Mouse (Mus musculus) heart, embryonic 14.5 days (tissue): ENCODE measurements at regions not wholly inside any gene's neighbourhood (a gene's known extent, or its start where the extent isn't known, plus 50 kb on each side); places are given as distances from the start of the nearest gene placed in this dataset.

Experiments used
- ATAC-seq: fragments of 200-750 bp; cut with Nextera tagmentation; 2 replicates; pipeline ENCODE4 v1.8.0; 2017; ENCODE audit warnings: low read depth, moderate TSS enrichment; ENCODE audit not compliant: insufficient number of reproducible peaks, insufficient read depth, low FRiP score
- H3K27ac ChIP-seq, 2 experiments: fragments of 200-500 bp in 1 of 2; fragments of 300-500 bp in 1 of 2; sonication (generic) in 1 of 2; replicated peaks in 1 of 2; 2 replicates each; pipeline ENCODE4 v1.5.1; 2012 to 2014; ENCODE audit warnings: low read depth in 2 of 2, low read length in 2 of 2, control low read depth in 1 of 2, mild to moderate bottlenecking in 1 of 2, mixed read lengths in 1 of 2; ENCODE audit not compliant: control insufficient read depth in 1 of 2, insufficient read depth in 1 of 2
- H3K27me3 ChIP-seq: fragments of 300-500 bp; sonication (generic); 2 replicates; pipeline ENCODE4 v1.6.1; 2014; ENCODE audit warnings: mild to moderate bottlenecking, low read length, control low read depth; ENCODE audit not compliant: control insufficient read depth, insufficient read depth
- H3K36me3 ChIP-seq: fragments of 300-500 bp; sonication (generic); 2 replicates; pipeline ENCODE4 v1.6.1; 2014; ENCODE audit warnings: mild to moderate bottlenecking, control low read depth, low read length, mixed read lengths; ENCODE audit not compliant: control insufficient read depth, insufficient read depth
- H3K4me1 ChIP-seq, 2 experiments: fragments of 200-500 bp in 1 of 2; fragments of 300-500 bp in 1 of 2; sonication (generic) in 1 of 2; 2 replicates each; pipeline ENCODE4 v1.6.1; 2012 to 2014; ENCODE audit warnings: low read length in 2 of 2, control low read depth in 1 of 2, mixed read lengths in 1 of 2; ENCODE audit not compliant: control insufficient read depth in 2 of 2, insufficient read depth in 2 of 2
- H3K4me2 ChIP-seq: fragments of 300-500 bp; sonication (generic); 2 replicates; pipeline ENCODE4 v1.6.1; 2014; ENCODE audit warnings: mild to moderate bottlenecking, low read length
- H3K4me3 ChIP-seq, 2 experiments: fragments of 200-500 bp in 1 of 2; fragments of 300-500 bp in 1 of 2; sonication (generic) in 1 of 2; 2 replicates each; pipeline ENCODE4 v1.5.1; 2012 to 2014; ENCODE audit warnings: low read length in 2 of 2, mild to moderate bottlenecking in 2 of 2, control low read depth in 1 of 2, low read depth in 1 of 2, moderate library complexity in 1 of 2; ENCODE audit not compliant: control insufficient read depth in 1 of 2, insufficient read depth in 1 of 2
- H3K9ac ChIP-seq: fragments of 300-500 bp; sonication (generic); 2 replicates; pipeline ENCODE4 v1.6.1; 2014; ENCODE audit warnings: mild to moderate bottlenecking, low read length
- H3K9me3 ChIP-seq: fragments of 300-500 bp; sonication (generic); 2 replicates; pipeline ENCODE4 v1.6.1; 2016; ENCODE audit warnings: low read length, control low read depth; ENCODE audit not compliant: control insufficient read depth
- WGBS: fragments of 180-500 bp; shearing (Covaris S2); extraction: QIAGEN DNeasy Blood & Tissue Kit; methylation state at CpG from one replicate; pipeline ENCODE4 v1.1.7; 2014; 5-methylcytosine and 5-hydroxymethylcytosine counted together

GRCm38 (mm10) chr17:7652037-7652436, 175.1 kb downstream of the Fndc1 start:
- H3K27ac ChIP-seq, result no peak overlapping the region
- 58% methylated on average over 1 of the region's 1 CpGs for WGBS
- ATAC-seq, result no peak
- no peak overlapping the region for H3K4me2 ChIP-seq
- no peaks in the 10 kb centered on the region for H3K36me3 ChIP-seq
- H3K4me3 ChIP-seq, result no peak overlapping the region
- H3K27me3 ChIP-seq, result no peaks in the 10 kb centered on the region
- no peaks in the 10 kb centered on the region; a peak in 1 of 4 replicates for H3K4me1 ChIP-seq
- peaks cover 6% of the 10 kb centered on the region; the same call in 1 of the 2 replicates for H3K9me3 ChIP-seq
- no peak overlapping the region for H3K9ac ChIP-seq

- Histone ChIP-seq H3K4me2 (no peak overlapping the region), H3K27me3 (no peaks in the 10 kb centered on the region), H3K4me1 (no peaks in the 10 kb centered on the region; a peak in 1 of 4 replicates), H3K4me3 (no peak overlapping the region), H3K36me3 (no peaks in the 10 kb centered on the region), H3K9me3 (peaks cover 6% of the 10 kb centered on the region; the same call in 1 of the 2 replicates), H3K27ac (no peak overlapping the region), H3K9ac (no peak overlapping the region)
- 88% methylated on average over 4 of the region's 4 CpGs for WGBS
- no peak for ATAC-seq
These were observed 176.7 kb downstream of the Fndc1 start for GRCm38 (mm10) chr17:7650417-7650816.

DNA sequence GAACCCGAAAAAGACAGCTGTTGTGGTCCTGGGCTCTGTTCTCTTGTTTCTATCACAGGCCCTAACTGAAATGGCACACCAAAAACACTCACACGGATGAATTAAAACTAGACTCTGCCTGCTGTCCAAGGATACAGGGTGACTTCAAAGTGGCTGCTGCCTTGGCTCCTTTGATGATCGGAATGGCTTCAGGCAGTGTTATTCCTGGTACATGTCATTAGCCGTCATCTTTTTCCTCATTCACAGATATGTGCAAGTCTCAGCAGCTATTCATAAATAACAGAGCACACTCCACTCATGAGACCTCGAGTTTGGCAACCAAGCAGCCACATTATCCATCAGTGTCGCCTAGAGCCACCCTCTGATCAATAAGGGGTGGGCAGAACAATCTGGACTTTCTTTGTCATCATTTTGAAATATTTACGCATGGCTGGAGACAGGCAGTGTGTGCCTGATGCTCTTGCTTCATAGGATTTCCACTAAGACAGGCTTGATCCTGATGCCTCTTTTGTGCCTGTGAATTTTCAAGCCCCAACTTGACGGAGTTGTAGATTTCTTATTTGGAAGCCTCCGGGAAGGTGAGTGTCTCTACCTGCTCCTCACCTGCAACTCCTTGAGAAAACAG, 182.1 kb downstream of the Fndc1 start:
- Histone ChIP-seq H3K4me2 (no peak overlapping the region), H3K36me3 (no peaks in the 10 kb centered on the region), H3K27ac (no peak overlapping the region), H3K27me3 (no peaks in the 10 kb centered on the region), H3K9me3 (peaks cover 6% of the 10 kb centered on the region; the same call in 1 of the 2 replicates), H3K4me1 (peaks cover 6 to 13% of the 10 kb centered on the region in 2 experiments), H3K9ac (no peak overlapping the region), H3K4me3 (no peak overlapping the region)
- no peak for ATAC-seq
- WGBS, result 71% methylated on average over 9 of the region's 9 CpGs

- H3K27ac ChIP-seq, result no peak overlapping the region
- H3K4me2 ChIP-seq, result no peak overlapping the region
- peaks cover 6 to 13% of the 10 kb centered on the region in 2 experiments for H3K4me1 ChIP-seq
- H3K9ac ChIP-seq, result no peak overlapping the region
- H3K27me3 ChIP-seq, result no peaks in the 10 kb centered on the region
- 79% methylated on average over 4 of the region's 4 CpGs for WGBS
- peaks cover 6% of the 10 kb centered on the region; the same call in 1 of the 2 replicates for H3K9me3 ChIP-seq
- no peak for ATAC-seq
- no peak overlapping the region for H3K4me3 ChIP-seq
- H3K36me3 ChIP-seq, result no peaks in the 10 kb centered on the region
These were observed 183.5 kb downstream of the Fndc1 start for GRCm38 (mm10) chr17:7643640-7644039.

GRCm38 (mm10) chr17:7642442-7642887, 184.6 kb downstream of the Fndc1 start:
- Histone ChIP-seq H3K36me3 (no peaks in the 10 kb centered on the region), H3K4me3 (no peak overlapping the region), H3K9ac (no peak overlapping the region), H3K9me3 (peaks cover 2% of the 10 kb centered on the region; the same call in 1 of the 2 replicates), H3K27me3 (no peaks in the 10 kb centered on the region), H3K27ac (peak overlapping the region; percentile 51 to 57; a peak in 3 of 4 replicates), H3K4me2 (no peak overlapping the region), H3K4me1 (peaks cover 6 to 13% of the 10 kb centered on the region in 2 experiments)
- WGBS, result 5% methylated on average over 3 of the region's 3 CpGs
- ATAC-seq, result peak; percentile 71

GRCm38 (mm10) chr17:7634291-7634664, 192.8 kb downstream of the Fndc1 start:
- ATAC-seq, result no peak

DNA sequence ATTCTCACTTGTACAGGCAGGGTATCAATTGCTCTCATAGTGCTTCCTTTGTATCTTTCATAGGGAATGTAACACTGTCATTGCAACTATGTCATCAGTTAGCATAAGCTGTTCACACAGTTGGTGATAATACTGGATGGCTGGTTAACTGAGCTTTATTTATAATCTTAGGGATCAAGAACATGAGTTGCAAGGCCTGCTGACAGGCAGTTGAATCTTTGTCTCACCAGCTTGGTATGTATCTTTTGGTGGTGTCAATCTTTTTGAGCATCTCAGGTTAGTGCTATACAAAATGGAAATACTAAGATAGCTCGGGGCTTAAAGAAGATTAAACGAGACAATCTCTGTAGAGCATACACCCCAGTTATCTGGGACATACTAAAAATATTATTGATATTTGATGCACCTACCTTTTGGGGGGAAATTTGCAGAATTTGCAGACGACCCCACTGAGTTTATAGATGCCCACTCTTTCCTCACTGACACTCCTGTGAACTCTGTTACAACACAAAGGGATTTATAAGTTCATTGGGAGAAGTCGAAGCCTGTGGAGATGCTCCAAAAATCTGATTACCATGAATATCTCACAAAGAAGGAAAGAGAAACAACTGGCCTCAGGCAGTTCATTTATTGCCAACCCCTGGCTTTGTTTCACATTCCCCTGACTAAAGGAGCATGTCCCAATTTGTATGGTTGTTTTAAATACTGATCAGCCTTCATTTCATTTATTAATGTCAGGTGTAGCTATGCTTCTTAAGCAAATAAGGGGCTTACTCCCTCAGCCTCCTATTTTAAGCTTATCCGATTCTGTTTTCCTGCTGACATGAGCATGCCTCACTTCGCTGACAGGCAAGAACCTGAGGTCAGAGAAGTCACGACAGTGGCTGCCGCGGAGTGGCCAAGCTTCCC, 193.5 kb downstream of the Fndc1 start:
- peaks cover 9% of the 10 kb centered on the region for H3K9me3 ChIP-seq
- H3K4me1 ChIP-seq, result peaks cover 4 to 6% of the 10 kb centered on the region in 2 experiments; a peak in 3 of 4 replicates
- H3K9ac ChIP-seq, result no peak overlapping the region
- no peaks in the 10 kb centered on the region for H3K27me3 ChIP-seq
- H3K27ac ChIP-seq, result peak overlapping the region; percentile 43 to 56
- H3K36me3 ChIP-seq, result no peaks in the 10 kb centered on the region
- ATAC-seq, result no peak
- 38% methylated on average over 9 of the region's 9 CpGs for WGBS
- H3K4me2 ChIP-seq, result peak overlapping the region; percentile 5; the same call in 1 of the 2 replicates
- no peak overlapping the region for H3K4me3 ChIP-seq

More at GRCm38 (mm10) chr17:7634291-7634664, 192.8 kb downstream of the Fndc1 start:
- Histone ChIP-seq H3K4me2 (peak overlapping the region; percentile 5; the same call in 1 of the 2 replicates), H3K9ac (no peak overlapping the region), H3K4me3 (no peak overlapping the region), H3K36me3 (no peaks in the 10 kb centered on the region), H3K27ac (peak overlapping the region; percentile 43 to 56), H3K9me3 (peaks cover 6% of the 10 kb centered on the region), H3K27me3 (no peaks in the 10 kb centered on the region), H3K4me1 (peaks cover 4 to 6% of the 10 kb centered on the region in 2 experiments; a peak in 3 of 4 replicates)
- 43% methylated on average over 5 of the region's 5 CpGs for WGBS
